Mouse (Mus musculus): ENCODE results near the gene Cd81. TPM values are rescaled to one million over a fixed set of nuclear protein-coding genes. Genes with fewer than 3 reads are reported as not detected.

Cd81 gene
- 258 TPM for polyA plus RNA-seq (2014; fragmentation: Illumina TruSeq; extraction: RNeasy Lipid Tissue Mini Kit (QIAGEN cat#74804); ENCODE audit: low read depth, low replicate concordance)

DNA sequence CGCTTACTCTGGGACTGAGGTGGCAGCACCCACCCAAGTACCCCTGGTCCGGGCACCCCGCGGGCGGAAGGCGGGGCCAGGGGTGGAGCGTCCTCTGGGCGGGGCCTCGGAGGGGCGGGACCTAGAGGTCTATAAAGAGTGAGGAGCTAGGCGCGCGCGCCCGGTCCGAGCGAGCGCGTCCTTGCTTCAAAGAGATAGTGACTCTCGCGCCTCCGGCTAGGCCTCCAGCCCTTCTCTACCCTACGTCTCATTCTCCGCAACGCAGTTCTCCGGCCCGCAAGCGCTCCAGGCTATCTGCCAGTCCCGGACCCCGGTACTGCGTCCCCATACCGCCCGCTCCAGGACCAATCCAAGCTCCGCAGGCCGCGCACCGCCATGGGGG lies at the start of gene Cd81:
TSS of gene Cd81 (plus strand) at position 114 of the 382 bp plus-strand sequence.

DNA sequence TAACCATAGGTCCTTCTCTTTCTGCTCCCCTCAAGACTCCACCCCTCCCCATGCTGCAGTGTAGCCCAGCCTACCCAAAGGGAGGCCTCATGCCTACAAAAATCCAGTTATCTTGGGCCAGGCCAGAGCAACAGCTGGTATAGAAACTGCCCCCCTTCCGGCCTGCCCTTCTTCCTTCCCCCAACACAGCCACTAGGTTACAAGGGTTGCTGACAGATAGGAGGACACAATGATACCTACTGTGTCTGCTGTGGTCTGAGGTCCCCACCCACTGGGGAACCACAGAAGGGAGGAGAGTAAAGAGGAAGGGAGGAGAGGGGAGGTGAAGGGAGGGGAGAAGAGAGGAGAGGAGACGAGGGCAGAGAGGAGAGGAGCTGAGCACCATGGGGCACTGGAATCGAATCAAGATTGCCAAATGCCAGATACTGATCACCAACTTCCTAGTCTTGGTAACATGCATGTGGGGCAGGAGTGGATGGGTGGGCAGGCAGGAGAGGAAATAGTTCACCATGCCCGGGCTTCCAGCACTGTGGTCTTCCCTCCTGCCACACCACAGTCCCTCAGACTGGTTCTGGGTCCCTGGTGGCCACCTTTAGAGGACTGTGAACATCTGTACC lies 47.7 kb upstream of the Cd81 start, which contains the start of gene Tspan32:
TSS of gene Tspan32 (plus strand) at position 320 of the 617 bp plus-strand sequence.

DNA sequence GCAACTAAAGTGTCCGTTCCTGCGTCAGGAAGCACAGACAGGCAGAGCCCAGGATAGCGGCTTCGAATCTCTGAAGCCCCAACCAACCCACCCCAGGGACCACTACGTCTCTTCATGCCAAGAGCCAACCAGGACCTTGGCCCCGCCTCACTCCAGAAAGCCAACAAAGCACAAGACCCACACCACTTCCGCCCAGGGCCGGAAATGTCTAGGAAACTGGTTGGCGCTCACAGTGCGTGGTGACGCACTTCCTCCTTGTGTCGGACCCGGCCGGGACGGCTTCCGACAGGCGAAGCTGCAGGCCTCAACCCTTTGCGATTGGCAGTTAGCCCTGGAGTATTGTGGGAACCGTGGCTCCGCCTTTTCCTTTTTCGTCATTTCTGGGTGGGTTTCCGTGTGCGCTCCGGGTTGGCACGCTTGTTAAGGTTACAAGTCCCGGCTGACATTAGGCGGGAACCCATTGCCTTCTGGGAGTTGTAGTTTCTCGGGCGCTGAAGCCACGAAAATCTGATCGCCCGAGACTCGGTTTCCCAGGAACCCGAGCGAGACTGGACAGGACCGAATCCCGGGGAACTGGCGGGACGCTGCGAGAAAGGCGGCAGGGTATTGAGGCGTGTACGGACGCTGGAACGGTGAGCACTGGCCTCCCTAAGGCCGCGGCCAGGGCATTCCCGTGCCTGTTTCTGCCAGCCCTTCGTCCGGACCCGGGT lies 16.5 kb downstream of the Cd81 start, which contains the start of gene Tssc4:
TSS of gene Tssc4 (plus strand) at position 368 of the 710 bp plus-strand sequence.

DNA sequence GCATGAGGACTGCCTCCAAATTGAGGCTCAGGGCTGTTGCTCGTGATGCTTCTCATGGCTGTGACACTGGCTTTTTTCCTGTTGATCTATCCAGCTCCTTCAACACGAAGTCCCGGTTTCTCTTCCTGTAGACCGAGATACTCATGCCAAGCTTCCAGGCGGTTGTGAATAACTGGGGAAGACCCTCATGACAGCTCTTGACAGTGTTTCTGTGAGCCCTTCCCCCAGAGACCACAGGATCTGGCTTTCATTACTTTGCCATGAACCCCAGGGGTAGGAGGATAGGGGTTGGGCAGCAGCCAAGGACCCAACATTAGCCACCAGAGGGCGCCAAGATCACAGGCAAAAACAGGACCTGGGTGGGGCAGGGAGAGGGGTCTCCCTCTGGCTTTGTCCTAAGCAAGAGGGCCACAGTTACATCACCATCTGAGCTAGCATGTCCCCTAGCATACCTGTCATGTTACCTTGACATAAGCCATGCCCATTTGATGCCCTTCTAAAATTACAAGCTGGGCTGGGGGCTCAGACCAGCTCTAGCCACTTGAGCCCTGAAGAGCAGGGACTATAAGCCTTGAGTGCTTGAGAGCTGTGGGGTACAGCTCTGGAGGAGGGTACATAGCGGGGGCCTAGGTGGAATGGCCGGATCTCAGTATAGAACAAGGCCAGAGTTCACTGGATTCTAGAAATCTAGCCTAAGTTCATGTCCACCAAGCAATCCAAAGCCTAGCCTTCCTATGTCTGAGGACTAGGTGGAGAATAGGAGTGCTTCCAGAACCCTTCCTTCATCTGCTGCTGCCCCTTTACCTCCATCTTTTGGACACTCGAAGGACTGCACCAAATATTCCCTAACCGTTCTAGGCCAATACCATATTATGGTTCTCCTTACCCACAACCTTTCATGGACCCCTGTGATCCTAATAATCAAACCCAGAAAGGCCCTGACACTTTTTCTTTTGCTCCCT lies 42.3 kb downstream of the Cd81 start, which contains the start of gene Trpm5:
TSS of gene Trpm5 (minus strand) at position 51 of the 962 bp plus-strand sequence.

DNA sequence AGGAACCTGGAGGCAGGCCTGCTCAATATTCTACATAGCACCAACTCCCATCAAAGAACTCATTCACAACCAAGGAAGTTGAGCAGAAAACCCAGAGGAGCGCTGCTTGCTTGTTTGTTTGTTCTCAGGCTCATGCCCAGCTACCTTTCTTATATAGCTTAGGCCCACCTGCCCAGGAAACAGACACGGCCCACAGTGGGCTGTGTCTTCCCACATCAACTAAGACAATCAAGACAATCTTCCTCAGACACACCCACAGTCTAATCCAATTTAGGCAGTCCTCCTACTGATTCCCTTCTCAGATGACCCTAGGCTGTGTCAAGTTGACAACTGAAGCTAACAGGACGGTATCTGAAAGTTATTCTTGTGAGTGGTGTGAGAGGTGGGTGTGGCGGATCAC lies 53.5 kb downstream of the Cd81 start, which contains the start of gene Kcnq1:
TSS of gene Kcnq1 (plus strand) at position 301 of the 400 bp plus-strand sequence.

Other genes starting within 250 kb of the Cd81 start
- 39.8 TPM for gene Th, start 121.6 kb upstream of the Cd81 start, polyA plus RNA-seq (2014; fragmentation: Illumina TruSeq; extraction: RNeasy Lipid Tissue Mini Kit (QIAGEN cat#74804); ENCODE audit: low read depth, low replicate concordance)
- 0.47 TPM for gene Ascl2, start 83.5 kb upstream of the Cd81 start, polyA plus RNA-seq (2014; fragmentation: Illumina TruSeq; extraction: RNeasy Lipid Tissue Mini Kit (QIAGEN cat#74804); ENCODE audit: low read depth, low replicate concordance)
- gene Tspan32, start 47.7 kb upstream of the Cd81 start, polyA plus RNA-seq (2014; fragmentation: Illumina TruSeq; extraction: RNeasy Lipid Tissue Mini Kit (QIAGEN cat#74804); ENCODE audit: low read depth, low replicate concordance) = not detected
- gene Tssc4, start 16.5 kb downstream of the Cd81 start, polyA plus RNA-seq (2014; fragmentation: Illumina TruSeq; extraction: RNeasy Lipid Tissue Mini Kit (QIAGEN cat#74804); ENCODE audit: low read depth, low replicate concordance) = 1.1 TPM
- not detected for gene Trpm5, start 41.9 kb downstream of the Cd81 start, polyA plus RNA-seq (2014; fragmentation: Illumina TruSeq; extraction: RNeasy Lipid Tissue Mini Kit (QIAGEN cat#74804); ENCODE audit: low read depth, low replicate concordance)
- gene Kcnq1, start 53.6 kb downstream of the Cd81 start, polyA plus RNA-seq (2014; fragmentation: Illumina TruSeq; extraction: RNeasy Lipid Tissue Mini Kit (QIAGEN cat#74804); ENCODE audit: low read depth, low replicate concordance) = 0.76 TPM